Mouse (Mus musculus) kidney, embryonic 14.5 days (tissue): ENCODE results near the gene Xab2. TPM values are rescaled to one million over a fixed set of nuclear protein-coding genes. Genes with fewer than 3 reads are reported as not detected.

Experiments
- ATAC-seq: fragments of 200-750 bp; cut with Nextera tagmentation; 2 replicates; pipeline ENCODE4 v1.8.0; 2017; ENCODE audit warnings: moderate number of reproducible peaks, mild to moderate bottlenecking, moderate TSS enrichment, moderate library complexity; ENCODE audit not compliant: low FRiP score, low TSS enrichment
- H3K27ac ChIP-seq: fragments of 300-500 bp; sonication (generic); 2 replicates; pipeline ENCODE4 v1.5.1; 2014; ENCODE audit warnings: low read depth, mild to moderate bottlenecking, low read length, moderate library complexity, mixed read lengths
- H3K27me3 ChIP-seq: fragments of 300-500 bp; sonication (generic); 2 replicates; pipeline ENCODE4 v1.6.1; 2014; ENCODE audit warnings: mild to moderate bottlenecking, low read length; ENCODE audit not compliant: control insufficient read depth, insufficient read depth
- H3K36me3 ChIP-seq: fragments of 300-500 bp; sonication (generic); 2 replicates; pipeline ENCODE4 v1.6.1; 2014; ENCODE audit warnings: low read length, mixed read lengths; ENCODE audit not compliant: control insufficient read depth, insufficient read depth
- H3K4me1 ChIP-seq: fragments of 300-500 bp; sonication (generic); 2 replicates; pipeline ENCODE4 v1.6.1; 2014; ENCODE audit warnings: low read length, mixed read lengths; ENCODE audit not compliant: control insufficient read depth, insufficient read depth
- H3K4me2 ChIP-seq: fragments of 300-500 bp; sonication (generic); replicated peaks from 2 replicates; pipeline ENCODE4 v1.6.1; 2014; ENCODE audit warnings: low read depth, mild to moderate bottlenecking, low read length
- H3K4me3 ChIP-seq: fragments of 300-500 bp; sonication (generic); 2 replicates; pipeline ENCODE4 v1.5.1; 2014; ENCODE audit warnings: mild to moderate bottlenecking, low read length
- H3K9ac ChIP-seq: fragments of 300-500 bp; sonication (generic); 2 replicates; pipeline ENCODE4 v1.6.1; 2014; ENCODE audit warnings: low read depth, mild to moderate bottlenecking, low read length, moderate library complexity
- H3K9me3 ChIP-seq: fragments of 300-500 bp; sonication (generic); 2 replicates; pipeline ENCODE4 v1.6.1; 2016; ENCODE audit warnings: low read length; ENCODE audit not compliant: control insufficient read depth
- WGBS: fragments of 180-500 bp; shearing (Covaris S2); extraction: QIAGEN DNeasy Blood & Tissue Kit; methylation state at CpG from one replicate; pipeline ENCODE4 v1.1.7; 2014; 5-methylcytosine and 5-hydroxymethylcytosine counted together
- polyA plus RNA-seq: library from polyadenylated mRNA; unstranded; fragments of >200 nt; fragmentation: Nextera tagmentation; extraction: Ambion mirVana; gene quantifications from 2 replicates; pipeline ENCODE4 v1.2.1, GENCODE M21; 2014

The Xab2 gene
- polyA plus RNA-seq: 42.2 and 67.7 TPM in 2 replicates

- Histone ChIP-seq H3K4me1 (0 out of 2 replicates have a peak, but pooled peaks cover 8% of the 10 kb centered on the region), H3K4me3 (peak within 1 kb of the TSS; percentile 90), H3K9ac (peak within 1 kb of the TSS; percentile 80), H3K36me3 (peaks cover 22% of the 10 kb centered on the region), H3K9me3 (no peaks in the 10 kb centered on the region), H3K4me2 (peak within 1 kb of the TSS; percentile 86), H3K27me3 (no peaks in the 10 kb centered on the region), H3K27ac (no peak within 1 kb of the TSS)
- peak; percentile 99 for ATAC-seq
- under 1% methylated on average over 37 of the region's 37 CpGs for WGBS
These were observed at the start of gene Xab2, which contains the start of gene Pet100 for GRCm38 (mm10) chr8:3621199-3621970. Gene Xab2 (minus strand): TSS chr8:3621316. Gene Pet100 (plus strand): TSS chr8:3621548.

- no peaks in the 10 kb centered on the region for H3K9me3 ChIP-seq
- H3K27me3 ChIP-seq: no peaks in the 10 kb centered on the region
- H3K4me2 ChIP-seq: no peak overlapping the region
- no peaks in the 10 kb centered on the region for H3K36me3 ChIP-seq
- 72% methylated on average over 2 of the region's 2 CpGs for WGBS
- H3K27ac ChIP-seq: no peak overlapping the region
- no peak for ATAC-seq
- H3K4me1 ChIP-seq: no peaks in the 10 kb centered on the region
- H3K4me3 ChIP-seq: no peak overlapping the region
- no peak overlapping the region for H3K9ac ChIP-seq
These were observed 49.3 kb upstream of the Xab2 start for GRCm38 (mm10) chr8:3670388-3670787.

- H3K27ac ChIP-seq: no peak within 1 kb of the TSS
- 58% methylated on average over 6 of the region's 6 CpGs for WGBS
- H3K9ac ChIP-seq: no peak within 1 kb of the TSS
- no peak within 1 kb of the TSS for H3K4me3 ChIP-seq
- no peaks in the 10 kb centered on the region for H3K9me3 ChIP-seq
- ATAC-seq: no peak
- no peaks in the 10 kb centered on the region for H3K4me1 ChIP-seq
- no peak within 1 kb of the TSS for H3K4me2 ChIP-seq
- H3K27me3 ChIP-seq: no peaks in the 10 kb centered on the region
- H3K36me3 ChIP-seq: no peaks in the 10 kb centered on the region
These were observed 44.4 kb upstream of the Xab2 start, which contains the start of gene Mcemp1 for GRCm38 (mm10) chr8:3665507-3665906. Gene Mcemp1 (plus strand): TSS chr8:3665754.

GRCm38 (mm10) chr8:3664405-3664804 lies 43.3 kb upstream of the Xab2 start:
- 69% methylated on average over 5 of the region's 5 CpGs for WGBS
- Histone ChIP-seq H3K27ac (no peak overlapping the region), H3K36me3 (no peaks in the 10 kb centered on the region), H3K4me2 (no peak overlapping the region), H3K9me3 (no peaks in the 10 kb centered on the region), H3K4me1 (no peaks in the 10 kb centered on the region), H3K4me3 (no peak overlapping the region), H3K9ac (no peak overlapping the region), H3K27me3 (no peaks in the 10 kb centered on the region)
- ATAC-seq: no peak

GRCm38 (mm10) chr8:3660889-3661288 lies 39.8 kb upstream of the Xab2 start:
- no peak overlapping the region for H3K4me2 ChIP-seq
- no peaks in the 10 kb centered on the region for H3K9me3 ChIP-seq
- H3K4me1 ChIP-seq: peaks cover 6% of the 10 kb centered on the region; the same call in 1 of the 2 replicates
- no peak overlapping the region for H3K4me3 ChIP-seq
- H3K27me3 ChIP-seq: no peaks in the 10 kb centered on the region
- no peak for ATAC-seq
- H3K27ac ChIP-seq: no peak overlapping the region
- 83% methylated on average over 8 of the region's 8 CpGs for WGBS
- H3K36me3 ChIP-seq: no peaks in the 10 kb centered on the region
- no peak overlapping the region for H3K9ac ChIP-seq

GRCm38 (mm10) chr8:3656725-3657381 lies 35.7 kb upstream of the Xab2 start:
- Histone ChIP-seq H3K9ac (no peak overlapping the region), H3K36me3 (no peaks in the 10 kb centered on the region), H3K9me3 (no peaks in the 10 kb centered on the region), H3K4me3 (no peak overlapping the region), H3K27me3 (no peaks in the 10 kb centered on the region), H3K4me1 (peaks cover 6% of the 10 kb centered on the region; the same call in 1 of the 2 replicates), H3K4me2 (0 out of 2 replicates have a peak overlapping the region, but pooled peaks have one; percentile 0), H3K27ac (no peak overlapping the region)
- WGBS: 13% methylated on average over 7 of the region's 7 CpGs
- ATAC-seq: peak; percentile 82

DNA sequence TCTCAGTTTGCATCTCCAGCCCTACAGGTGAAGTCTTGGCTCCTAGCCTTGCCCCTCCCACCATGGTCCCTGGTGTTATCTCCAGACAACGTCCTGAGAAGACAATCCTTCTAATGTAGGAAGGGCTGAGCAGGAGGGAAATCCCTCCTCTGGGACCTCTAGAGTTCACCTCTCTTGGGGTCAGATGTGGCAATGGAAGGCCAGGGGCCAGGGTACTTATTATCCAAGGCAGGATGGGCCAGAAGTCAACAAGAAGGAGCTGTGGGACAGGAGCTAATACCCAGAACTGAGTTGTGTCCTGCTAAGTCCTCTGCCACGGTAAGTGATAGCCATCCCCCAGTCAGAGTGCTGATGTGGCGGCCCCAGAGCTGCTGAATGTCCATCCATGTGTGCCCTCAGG lies 34.4 kb upstream of the Xab2 start, which contains the start of gene Retn:
Retn (plus strand) TSS at position 245 of the 400 bp plus-strand sequence.
- no peaks in the 10 kb centered on the region for H3K27me3 ChIP-seq
- no peaks in the 10 kb centered on the region for H3K9me3 ChIP-seq
- peaks cover 6% of the 10 kb centered on the region; the same call in 1 of the 2 replicates for H3K4me1 ChIP-seq
- no peak for ATAC-seq
- no peak within 1 kb of the TSS for H3K4me2 ChIP-seq
- 78% methylated on average over 3 of the region's 3 CpGs for WGBS
- no peak within 1 kb of the TSS for H3K27ac ChIP-seq
- H3K9ac ChIP-seq: no peak within 1 kb of the TSS
- H3K4me3 ChIP-seq: no peak within 1 kb of the TSS
- H3K36me3 ChIP-seq: no peaks in the 10 kb centered on the region

- Histone ChIP-seq H3K9me3 (no peaks in the 10 kb centered on the region), H3K36me3 (no peaks in the 10 kb centered on the region), H3K4me1 (peaks cover 6% of the 10 kb centered on the region; the same call in 1 of the 2 replicates), H3K27ac (no peak overlapping the region), H3K27me3 (no peaks in the 10 kb centered on the region), H3K4me2 (no peak overlapping the region), H3K4me3 (no peak overlapping the region), H3K9ac (no peak overlapping the region)
- no peak for ATAC-seq
- 72% methylated on average over 11 of the region's 11 CpGs for WGBS
These were observed 33.8 kb upstream of the Xab2 start for GRCm38 (mm10) chr8:3654726-3655508.
